Mouse (Mus musculus): ENCODE measurements around the gene Trhde. TPM values are rescaled to one million over a fixed set of nuclear protein-coding genes. Genes with fewer than 3 reads are reported as not detected.
A peak's percentile ranks its signal among the peaks of the same experiment; 100 is the strongest.

Trhde gene
- polyA plus RNA-seq (2016; fragmentation: Nextera tagmentation; extraction: Ambion mirVana), result 0.03 TPM in 1 of 2 replicates, not detected in the other

DNA sequence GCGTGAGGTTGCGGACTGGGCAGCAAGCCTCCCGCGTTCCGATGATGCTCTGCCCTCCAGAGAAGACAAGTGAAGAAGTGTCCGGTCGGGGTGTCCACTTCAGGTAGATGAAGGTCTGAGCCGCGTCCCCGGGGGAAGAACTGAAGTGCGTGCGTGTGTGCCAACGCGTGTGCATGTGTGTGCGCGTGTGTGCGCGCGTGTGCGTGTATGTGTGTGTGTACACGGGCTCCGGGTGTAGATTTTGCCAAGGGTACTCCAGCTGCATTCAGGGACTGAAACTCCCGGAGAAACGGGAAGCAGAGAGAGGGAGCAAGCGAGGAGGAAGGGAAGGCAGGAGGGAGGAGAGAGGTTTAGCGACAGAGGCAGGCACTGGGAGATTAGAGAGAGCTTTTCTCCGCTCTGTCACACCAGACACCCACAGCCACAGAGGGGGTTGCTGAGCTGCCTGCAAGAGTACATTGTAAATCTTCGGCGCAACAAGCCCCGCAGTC is at the start of gene Trhde:
Trhde (minus strand) TSS at position 147 of the 491 bp plus-strand sequence.
- 1% methylated on average over 30 of the region's 30 CpGs for WGBS
- peaks cover 63% of the 10 kb centered on the region for H3K27me3 ChIP-seq (replicated peaks)

GRCm38 (mm10) chr10:114841966-114842365 is 39.9 kb upstream of the Trhde start:
- Histone ChIP-seq H3K4me2 (no peak overlapping the region), H3K4me1 (replicated peaks) (no peaks in the 10 kb centered on the region), H3K27ac (ENCODE audit: poor library complexity, severe bottlenecking) (no peak overlapping the region), H3K4me3 (no peak overlapping the region), H3K9me3 (replicated peaks) (no peaks in the 10 kb centered on the region), H3K27me3 (replicated peaks) (no peaks in the 10 kb centered on the region), H3K9ac (no peak overlapping the region), H3K36me3 (no peaks in the 10 kb centered on the region)
- ATAC-seq (ENCODE audit: insufficient number of reproducible peaks, low FRiP score), result no peak
- WGBS, result 73% methylated on average over 12 of the region's 12 CpGs

More for the DNA sequence above, at the start of gene Trhde:
- no peaks in the 10 kb centered on the region for H3K9me3 ChIP-seq (replicated peaks)
- no peaks in the 10 kb centered on the region for H3K36me3 ChIP-seq
- peak within 1 kb of the TSS; percentile 60 for H3K4me3 ChIP-seq
- peak within 1 kb of the TSS; percentile 61; the same call in 1 of the 2 replicates for H3K9ac ChIP-seq
- H3K27ac ChIP-seq (ENCODE audit: poor library complexity, severe bottlenecking), result no peak within 1 kb of the TSS
- H3K4me2 ChIP-seq, result peak within 1 kb of the TSS; percentile 98
- no peak for ATAC-seq (ENCODE audit: insufficient number of reproducible peaks, low FRiP score)
- peaks cover 24% of the 10 kb centered on the region for H3K4me1 ChIP-seq (replicated peaks)

- no peak overlapping the region for H3K4me3 ChIP-seq
- no peaks in the 10 kb centered on the region for H3K9me3 ChIP-seq (replicated peaks)
- H3K4me1 ChIP-seq (replicated peaks), result no peaks in the 10 kb centered on the region
- H3K36me3 ChIP-seq, result no peaks in the 10 kb centered on the region
- ATAC-seq (ENCODE audit: insufficient number of reproducible peaks, low FRiP score), result no peak
- H3K9ac ChIP-seq, result no peak overlapping the region
- no peaks in the 10 kb centered on the region for H3K27me3 ChIP-seq (replicated peaks)
- 39% methylated on average over 5 of the region's 5 CpGs for WGBS
- no peak overlapping the region for H3K27ac ChIP-seq (ENCODE audit: poor library complexity, severe bottlenecking)
- H3K4me2 ChIP-seq, result no peak overlapping the region
Measured at GRCm38 (mm10) chr10:114841440-114841839, 39.3 kb upstream of the Trhde start.

GRCm38 (mm10) chr10:114831313-114831712 is 29.2 kb upstream of the Trhde start:
- WGBS, result 51% methylated on average over 7 of the region's 7 CpGs
- H3K9me3 ChIP-seq (replicated peaks), result no peaks in the 10 kb centered on the region

GRCm38 (mm10) chr10:114808799-114809198 is 6.7 kb upstream of the Trhde start:
- Histone ChIP-seq H3K4me3 (no peak overlapping the region), H3K27ac (ENCODE audit: poor library complexity, severe bottlenecking) (no peak overlapping the region), H3K9ac (no peak overlapping the region), H3K4me1 (replicated peaks) (no peaks in the 10 kb centered on the region), H3K4me2 (no peak overlapping the region), H3K27me3 (replicated peaks) (peaks cover 9% of the 10 kb centered on the region), H3K9me3 (replicated peaks) (no peaks in the 10 kb centered on the region), H3K36me3 (no peaks in the 10 kb centered on the region)
- WGBS, result 58% methylated on average over 3 of the region's 3 CpGs
- ATAC-seq (ENCODE audit: insufficient number of reproducible peaks, low FRiP score), result no peak

More at GRCm38 (mm10) chr10:114831313-114831712, 29.2 kb upstream of the Trhde start:
- Histone ChIP-seq H3K4me3 (no peak overlapping the region), H3K9ac (no peak overlapping the region), H3K36me3 (no peaks in the 10 kb centered on the region), H3K4me2 (no peak overlapping the region), H3K4me1 (replicated peaks) (no peaks in the 10 kb centered on the region), H3K27me3 (replicated peaks) (no peaks in the 10 kb centered on the region), H3K27ac (ENCODE audit: poor library complexity, severe bottlenecking) (no peak overlapping the region)
- no peak for ATAC-seq (ENCODE audit: insufficient number of reproducible peaks, low FRiP score)

DNA sequence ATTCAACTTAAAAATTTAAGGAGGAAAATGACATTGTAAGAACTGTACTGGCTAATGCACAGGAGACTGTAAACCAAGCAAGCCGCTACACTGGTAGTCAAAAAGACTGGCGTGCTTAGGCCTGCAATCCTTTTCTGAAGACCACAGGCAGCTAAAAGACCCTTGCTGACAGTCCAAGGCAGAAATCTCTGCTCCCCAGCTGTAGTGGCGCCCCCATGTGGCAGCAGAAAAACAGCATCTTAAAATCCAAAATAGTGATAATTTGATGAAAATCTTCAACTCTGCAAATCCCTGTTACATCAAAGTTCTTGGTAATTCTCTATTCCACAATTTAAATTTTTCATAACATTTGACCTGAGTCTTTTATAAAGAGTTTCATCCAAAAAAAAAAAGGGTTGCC is 3.8 kb upstream of the Trhde start:
- H3K36me3 ChIP-seq, result no peaks in the 10 kb centered on the region
- H3K27ac ChIP-seq (ENCODE audit: poor library complexity, severe bottlenecking), result no peak overlapping the region
- H3K9ac ChIP-seq, result no peak overlapping the region
- 34% methylated on average over 3 of the region's 3 CpGs for WGBS
- ATAC-seq (ENCODE audit: insufficient number of reproducible peaks, low FRiP score), result no peak
- peaks cover 17% of the 10 kb centered on the region for H3K4me1 ChIP-seq (replicated peaks)
- no peak overlapping the region for H3K4me2 ChIP-seq
- peaks cover 36% of the 10 kb centered on the region for H3K27me3 ChIP-seq (replicated peaks)
- H3K9me3 ChIP-seq (replicated peaks), result no peaks in the 10 kb centered on the region
- no peak overlapping the region for H3K4me3 ChIP-seq

- peaks cover 64% of the 10 kb centered on the region for H3K27me3 ChIP-seq (replicated peaks)
- H3K9me3 ChIP-seq (replicated peaks), result no peaks in the 10 kb centered on the region
- peak overlapping the region; percentile 98 for H3K4me2 ChIP-seq
- H3K4me3 ChIP-seq, result peak overlapping the region; percentile 60
- H3K4me1 ChIP-seq (replicated peaks), result peaks cover 24% of the 10 kb centered on the region
- peak; percentile 67 for ATAC-seq (ENCODE audit: insufficient number of reproducible peaks, low FRiP score)
- H3K27ac ChIP-seq (ENCODE audit: poor library complexity, severe bottlenecking), result no peak overlapping the region
- peak overlapping the region; percentile 61; the same call in 1 of the 2 replicates for H3K9ac ChIP-seq
- under 1% methylated on average over 66 of the region's 66 CpGs for WGBS
- H3K36me3 ChIP-seq, result no peaks in the 10 kb centered on the region
Measured at GRCm38 (mm10) chr10:114801457-114802160, 498 bp downstream of the Trhde start.

DNA sequence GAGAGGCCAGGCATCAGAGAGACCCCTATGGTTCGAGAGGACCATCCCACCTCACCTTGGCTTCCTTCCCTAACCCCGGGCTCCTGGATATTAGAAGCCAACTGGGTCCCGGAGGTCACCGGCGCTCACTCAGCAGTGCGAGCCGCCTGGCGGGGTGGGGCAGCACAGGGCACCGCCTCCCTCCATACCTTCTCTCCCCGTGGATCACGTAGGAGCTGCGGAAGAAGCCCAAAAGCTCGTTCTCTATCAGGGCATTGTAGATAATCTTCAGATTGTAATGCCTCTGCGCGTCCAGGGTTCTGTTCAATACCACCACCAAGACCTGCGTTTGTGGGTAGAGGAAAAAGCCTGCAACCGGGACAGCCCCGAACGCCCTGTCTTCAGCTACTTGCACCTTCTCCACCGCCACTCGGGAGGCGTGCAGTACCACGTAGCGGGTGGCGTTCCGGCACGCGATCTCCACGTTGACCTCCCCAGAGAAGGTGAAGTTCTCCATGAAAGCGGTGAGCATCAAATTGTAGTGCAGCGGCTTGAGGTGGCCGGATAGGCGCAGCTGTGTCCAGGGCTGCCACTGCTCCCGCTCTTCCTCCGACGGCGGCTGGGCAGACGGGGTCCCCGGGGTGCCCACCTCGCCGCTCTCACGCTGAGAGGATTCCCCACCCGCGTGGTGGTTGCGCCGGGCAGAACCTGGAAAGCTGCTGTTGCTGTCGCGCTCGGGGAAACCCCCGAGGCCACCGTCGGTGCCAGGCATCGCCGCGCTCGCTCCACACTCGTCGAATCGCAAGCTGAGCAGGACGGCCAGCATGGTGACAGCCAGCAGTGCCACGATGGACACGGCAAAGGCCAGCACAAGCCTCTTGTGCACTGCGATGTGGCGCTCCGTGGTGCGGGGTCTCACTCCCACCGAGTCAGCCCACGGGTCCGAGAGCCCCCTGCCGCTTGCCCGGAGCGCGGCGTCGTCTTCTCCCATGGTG is 1.5 kb downstream of the Trhde start:
- Histone ChIP-seq H3K9me3 (replicated peaks) (no peaks in the 10 kb centered on the region), H3K36me3 (no peaks in the 10 kb centered on the region), H3K4me3 (peak overlapping the region; percentile 60), H3K27me3 (replicated peaks) (peaks cover 64% of the 10 kb centered on the region), H3K4me1 (replicated peaks) (peaks cover 24% of the 10 kb centered on the region), H3K4me2 (peak overlapping the region; percentile 98), H3K27ac (ENCODE audit: poor library complexity, severe bottlenecking) (no peak overlapping the region), H3K9ac (no peak overlapping the region)
- ATAC-seq (ENCODE audit: insufficient number of reproducible peaks, low FRiP score), result 0 out of 2 replicates have a peak, but pooled peaks have one; percentile 4
- WGBS, result 7% methylated on average over 75 of the region's 75 CpGs

- Histone ChIP-seq H3K9me3 (replicated peaks) (no peaks in the 10 kb centered on the region), H3K9ac (no peak overlapping the region), H3K27me3 (replicated peaks) (peaks cover 58% of the 10 kb centered on the region), H3K4me3 (no peak overlapping the region), H3K27ac (ENCODE audit: poor library complexity, severe bottlenecking) (no peak overlapping the region), H3K4me1 (replicated peaks) (peaks cover 24% of the 10 kb centered on the region), H3K36me3 (no peaks in the 10 kb centered on the region), H3K4me2 (no peak overlapping the region)
- ATAC-seq (ENCODE audit: insufficient number of reproducible peaks, low FRiP score), result no peak
- 78% methylated on average over 4 of the region's 4 CpGs for WGBS
Measured at GRCm38 (mm10) chr10:114799481-114799880, 2.6 kb downstream of the Trhde start.

GRCm38 (mm10) chr10:114798788-114799187 is 3.3 kb downstream of the Trhde start:
- Histone ChIP-seq H3K4me3 (no peak overlapping the region), H3K4me1 (replicated peaks) (peaks cover 24% of the 10 kb centered on the region), H3K4me2 (no peak overlapping the region), H3K27ac (ENCODE audit: poor library complexity, severe bottlenecking) (no peak overlapping the region), H3K36me3 (no peaks in the 10 kb centered on the region), H3K27me3 (replicated peaks) (peaks cover 55% of the 10 kb centered on the region), H3K9me3 (replicated peaks) (no peaks in the 10 kb centered on the region), H3K9ac (no peak overlapping the region)
- ATAC-seq (ENCODE audit: insufficient number of reproducible peaks, low FRiP score), result no peak
- 43% methylated on average over 1 of the region's 1 CpGs for WGBS

GRCm38 (mm10) chr10:114798218-114798617 is 3.9 kb downstream of the Trhde start:
- Histone ChIP-seq H3K9ac (no peak overlapping the region), H3K9me3 (replicated peaks) (no peaks in the 10 kb centered on the region), H3K27me3 (replicated peaks) (peaks cover 51% of the 10 kb centered on the region), H3K4me3 (no peak overlapping the region), H3K4me1 (replicated peaks) (peaks cover 24% of the 10 kb centered on the region), H3K27ac (ENCODE audit: poor library complexity, severe bottlenecking) (no peak overlapping the region), H3K36me3 (no peaks in the 10 kb centered on the region), H3K4me2 (no peak overlapping the region)
- WGBS, result 61% methylated on average over 5 of the region's 5 CpGs
- no peak for ATAC-seq (ENCODE audit: insufficient number of reproducible peaks, low FRiP score)

Measured in heart, embryonic 12.5 days (tissue).